Mouse (Mus musculus) testis, adult 2 months (tissue): ENCODE data around the gene Pgr. TPM values are rescaled to one million over a fixed set of nuclear protein-coding genes. Genes with fewer than 3 reads are reported as not detected.
A peak's percentile ranks its signal among the peaks of the same experiment; 100 is the strongest.

Experiments
- H3K27ac ChIP-seq: fragments of 200-500 bp; 2 replicates; pipeline ENCODE4 v1.5.1; 2012; ENCODE audit warnings: low read depth, low read length; ENCODE audit not compliant: control insufficient read depth, insufficient read depth
- H3K27me3 ChIP-seq: fragments of 200-500 bp; 2 replicates; pipeline ENCODE4 v1.6.1; 2012; ENCODE audit warnings: mild to moderate bottlenecking, low read length, moderate library complexity; ENCODE audit not compliant: control insufficient read depth, insufficient read depth
- H3K36me3 ChIP-seq: fragments of 200-500 bp; 2 replicates; pipeline ENCODE4 v1.6.1; 2012; ENCODE audit warnings: mild to moderate bottlenecking, low read length; ENCODE audit not compliant: control insufficient read depth, insufficient read depth
- H3K4me1 ChIP-seq: fragments of 200-500 bp; 2 replicates; pipeline ENCODE4 v1.6.1; 2012; ENCODE audit warnings: low read length; ENCODE audit not compliant: control insufficient read depth, insufficient read depth
- H3K4me3 ChIP-seq: fragments of 200-500 bp; 2 replicates; pipeline ENCODE4 v1.5.1; 2012; ENCODE audit warnings: low read depth, mild to moderate bottlenecking, low read length, moderate library complexity, mixed read lengths; ENCODE audit not compliant: control insufficient read depth
- CTCF ChIP-seq: fragments of 200-500 bp; IDR thresholded peaks from 2 replicates; pipeline ENCODE4 v1.5.1; 2012; ENCODE audit warnings: low read depth, mild to moderate bottlenecking, inconsistent platforms, low read length, moderate library complexity; ENCODE audit not compliant: control insufficient read depth, insufficient read depth, insufficient replicate concordance
- POLR2A ChIP-seq: fragments of 200-500 bp; IDR thresholded peaks from 2 replicates; pipeline ENCODE4 v1.6.1; 2012; ENCODE audit warnings: low read depth, mild to moderate bottlenecking, inconsistent platforms, low read length, moderate library complexity; ENCODE audit not compliant: control insufficient read depth
- polyA plus RNA-seq: library from polyadenylated mRNA; depleted of rRNA; stranded (reverse); fragments of >200 nt; gene quantifications from 2 replicates; pipeline ENCODE4 v1.2.3, GENCODE M21; 2012; rRNA removed

The Pgr gene
- polyA plus RNA-seq = not detected in 2 replicates

DNA sequence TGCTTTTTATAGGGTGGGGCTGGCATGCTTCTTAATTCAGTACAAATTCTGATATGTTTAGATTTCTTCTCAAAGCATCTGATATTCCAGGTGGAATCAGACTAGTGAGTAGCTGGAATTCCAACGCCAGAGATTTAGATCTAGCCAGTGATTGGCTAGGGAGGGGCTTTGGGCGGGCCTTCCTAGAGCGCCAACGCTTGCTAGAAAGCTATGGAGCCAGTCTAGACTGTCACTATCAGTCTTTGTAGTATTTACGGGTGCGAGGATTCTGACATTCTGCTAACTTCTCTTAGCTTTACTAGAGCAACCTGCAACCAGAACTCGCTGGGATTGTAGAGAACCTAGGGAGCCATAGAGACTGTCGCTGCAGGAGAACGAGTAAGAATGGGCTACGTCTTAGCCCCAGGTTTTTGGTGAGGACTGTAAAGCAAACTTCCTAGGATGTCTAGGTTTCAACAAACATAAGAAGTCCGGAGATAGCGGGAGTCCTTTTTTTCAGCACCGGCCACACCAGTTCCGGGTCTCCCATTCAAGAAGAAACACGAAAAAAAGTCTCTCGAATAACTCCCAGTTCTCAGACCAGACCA lies at the start of gene Pgr:
TSS of gene Pgr (plus strand) at position 218 of the 587 bp plus-strand sequence.
- H3K27me3 ChIP-seq = no peaks in the 10 kb centered on the region

DNA sequence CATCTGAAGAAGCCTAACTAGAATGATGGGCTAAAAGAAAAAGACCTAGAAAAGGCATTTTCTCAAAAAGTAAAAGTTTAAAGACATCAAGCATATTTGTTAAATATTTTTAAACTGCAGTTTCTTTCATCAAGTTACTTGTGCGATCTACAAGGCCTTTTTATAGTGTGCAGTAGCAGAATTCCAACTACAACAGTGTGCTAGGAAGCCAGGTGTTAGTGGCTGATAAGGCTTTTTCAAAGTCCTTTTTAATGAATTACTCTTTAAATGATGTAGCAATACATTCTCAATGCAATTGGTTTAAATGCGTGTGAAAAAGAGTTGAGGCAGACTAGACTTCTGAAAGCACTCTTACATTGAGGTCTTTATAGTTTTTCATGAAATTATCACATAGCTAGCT lies 42.2 kb upstream of the Pgr start:
- no peak overlapping the region for H3K4me3 ChIP-seq
- H3K4me1 ChIP-seq = no peaks in the 10 kb centered on the region
- H3K27ac ChIP-seq = no peak overlapping the region
- H3K36me3 ChIP-seq = no peaks in the 10 kb centered on the region
- H3K27me3 ChIP-seq = no peaks in the 10 kb centered on the region
- no peak for TF ChIP-seq POLR2A
- no peak for TF ChIP-seq CTCF

More for the DNA sequence above, at the start of gene Pgr:
- H3K4me1 ChIP-seq = peaks cover 5% of the 10 kb centered on the region; the same call in 1 of the 2 replicates
- H3K4me3 ChIP-seq = peak within 1 kb of the TSS; percentile 2; the same call in 1 of the 2 replicates
- TF ChIP-seq POLR2A (no peak), CTCF (no peak)
- H3K27ac ChIP-seq = no peak within 1 kb of the TSS
- H3K36me3 ChIP-seq = no peaks in the 10 kb centered on the region

DNA sequence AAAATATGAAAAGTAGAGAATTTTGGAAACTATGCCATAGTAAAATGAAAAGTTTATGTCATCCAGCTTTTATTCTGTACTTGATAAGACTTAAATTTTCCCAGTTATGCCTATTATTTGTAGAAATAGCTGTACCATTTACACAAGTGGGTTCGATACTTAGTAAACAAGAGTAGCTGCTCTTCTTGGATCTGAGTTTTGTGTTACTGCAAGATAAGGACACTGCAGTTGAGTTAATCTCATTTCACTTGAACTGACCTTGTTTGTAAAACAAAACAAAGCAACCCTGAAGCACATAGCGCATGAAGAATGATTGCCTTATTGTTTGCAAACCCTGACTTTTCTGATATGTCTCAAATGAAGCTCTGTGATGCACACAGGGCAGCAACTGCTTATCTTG lies 31.1 kb upstream of the Pgr start:
- Histone ChIP-seq H3K4me3 (no peak overlapping the region), H3K4me1 (no peaks in the 10 kb centered on the region), H3K27ac (no peak overlapping the region), H3K36me3 (no peaks in the 10 kb centered on the region), H3K27me3 (no peaks in the 10 kb centered on the region)
- TF ChIP-seq CTCF = no peak
- no peak for TF ChIP-seq POLR2A

DNA sequence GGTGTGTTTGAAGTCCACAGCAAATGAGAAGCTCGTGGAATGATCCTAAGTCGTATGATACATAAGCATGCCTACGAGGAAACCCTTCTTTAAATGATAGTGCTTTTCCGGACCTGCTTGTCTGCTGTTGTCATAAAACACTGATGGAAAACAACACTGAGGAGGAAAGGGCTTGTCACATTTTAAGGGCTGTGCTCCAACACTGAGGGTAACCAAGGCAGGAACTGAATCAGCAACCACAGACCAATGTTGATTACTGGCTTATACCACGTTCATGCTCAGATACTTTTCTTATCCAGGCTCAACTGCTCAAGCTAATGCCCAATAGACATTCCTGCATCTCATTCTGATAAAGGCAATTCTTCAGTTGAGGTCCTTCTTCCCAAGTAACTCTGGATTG lies 4.4 kb upstream of the Pgr start:
- no peak overlapping the region for H3K4me3 ChIP-seq
- no peaks in the 10 kb centered on the region for H3K27me3 ChIP-seq
- peaks cover 2% of the 10 kb centered on the region; the same call in 1 of the 2 replicates for H3K4me1 ChIP-seq
- no peak overlapping the region for H3K27ac ChIP-seq
- TF ChIP-seq CTCF (no peak), POLR2A (no peak)
- H3K36me3 ChIP-seq = no peaks in the 10 kb centered on the region

DNA sequence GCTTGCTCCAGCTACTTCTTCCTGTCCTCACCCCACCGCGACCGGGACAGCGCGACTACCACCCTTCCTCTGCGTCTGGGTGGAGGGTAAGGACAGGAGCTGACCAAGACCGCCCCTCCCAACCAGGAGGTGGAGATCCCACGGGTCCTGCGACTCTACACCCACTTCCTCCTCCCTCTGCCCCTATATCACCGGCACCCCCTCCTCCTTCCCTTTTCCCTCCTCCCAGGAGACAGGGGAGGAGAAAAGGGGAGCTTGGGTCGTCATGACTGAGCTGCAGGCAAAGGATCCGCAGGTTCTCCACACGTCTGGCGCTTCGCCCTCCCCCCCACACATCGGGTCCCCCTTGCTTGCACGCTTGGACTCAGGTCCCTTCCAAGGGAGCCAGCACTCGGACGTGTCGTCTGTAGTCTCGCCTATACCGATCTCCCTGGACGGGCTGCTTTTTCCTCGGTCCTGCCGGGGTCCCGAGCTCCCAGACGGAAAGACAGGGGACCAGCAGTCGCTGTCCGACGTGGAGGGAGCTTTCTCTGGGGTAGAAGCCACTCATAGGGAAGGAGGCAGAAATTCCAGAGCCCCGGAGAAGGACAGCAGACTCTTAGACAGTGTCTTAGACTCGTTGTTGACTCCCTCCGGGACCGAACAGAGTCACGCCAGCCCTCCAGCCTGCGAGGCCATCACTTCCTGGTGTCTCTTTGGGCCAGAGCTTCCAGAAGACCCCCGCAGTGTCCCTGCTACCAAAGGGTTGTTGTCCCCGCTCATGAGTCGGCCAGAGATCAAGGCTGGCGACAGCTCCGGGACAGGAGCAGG lies 775 bp downstream of the Pgr start:
- Histone ChIP-seq H3K27me3 (no peaks in the 10 kb centered on the region), H3K4me1 (peaks cover 5% of the 10 kb centered on the region; the same call in 1 of the 2 replicates), H3K27ac (no peak overlapping the region), H3K36me3 (no peaks in the 10 kb centered on the region), H3K4me3 (peak overlapping the region; percentile 3; the same call in 1 of the 2 replicates)
- no peak for TF ChIP-seq POLR2A
- no peak for TF ChIP-seq CTCF

DNA sequence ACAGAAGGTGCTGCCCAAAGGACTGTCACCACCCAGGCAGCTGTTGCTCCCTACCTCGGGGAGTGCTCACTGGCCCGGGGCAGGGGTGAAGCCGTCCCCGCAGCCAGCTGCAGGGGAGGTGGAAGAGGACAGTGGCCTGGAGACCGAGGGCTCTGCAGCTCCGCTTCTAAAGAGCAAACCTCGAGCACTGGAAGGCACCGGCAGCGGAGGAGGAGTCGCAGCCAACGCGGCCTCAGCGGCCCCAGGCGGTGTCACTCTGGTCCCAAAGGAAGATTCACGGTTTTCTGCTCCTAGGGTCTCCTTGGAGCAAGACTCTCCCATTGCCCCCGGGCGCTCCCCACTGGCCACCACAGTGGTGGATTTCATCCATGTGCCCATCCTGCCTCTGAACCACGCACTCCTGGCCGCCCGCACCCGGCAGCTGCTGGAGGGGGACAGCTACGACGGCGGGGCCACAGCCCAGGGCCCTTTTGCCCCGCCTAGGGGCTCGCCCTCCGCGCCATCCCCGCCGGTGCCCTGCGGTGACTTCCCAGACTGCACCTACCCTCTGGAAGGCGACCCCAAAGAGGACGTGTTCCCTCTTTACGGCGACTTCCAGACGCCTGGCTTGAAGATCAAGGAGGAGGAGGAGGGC lies 1.5 kb downstream of the Pgr start:
- Histone ChIP-seq H3K36me3 (no peaks in the 10 kb centered on the region), H3K27me3 (no peaks in the 10 kb centered on the region), H3K4me1 (peaks cover 5% of the 10 kb centered on the region; the same call in 1 of the 2 replicates), H3K27ac (no peak overlapping the region), H3K4me3 (peak overlapping the region; percentile 14)
- TF ChIP-seq POLR2A = no peak
- no peak for TF ChIP-seq CTCF

DNA sequence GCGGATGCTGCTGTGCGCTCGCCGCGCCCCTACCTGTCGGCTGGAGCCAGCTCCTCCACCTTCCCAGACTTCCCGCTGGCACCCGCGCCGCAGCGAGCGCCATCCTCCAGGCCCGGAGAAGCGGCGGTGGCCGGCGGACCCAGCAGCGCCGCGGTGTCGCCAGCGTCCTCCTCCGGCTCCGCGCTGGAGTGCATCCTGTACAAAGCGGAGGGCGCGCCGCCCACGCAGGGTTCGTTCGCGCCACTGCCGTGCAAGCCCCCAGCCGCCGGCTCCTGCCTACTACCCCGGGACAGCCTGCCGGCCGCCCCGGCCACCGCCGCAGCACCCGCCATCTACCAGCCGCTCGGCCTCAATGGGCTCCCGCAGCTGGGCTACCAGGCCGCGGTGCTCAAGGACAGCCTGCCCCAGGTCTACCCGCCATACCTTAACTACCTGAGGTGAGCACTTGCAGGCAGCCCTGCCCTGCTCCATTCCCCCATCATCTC lies 2.1 kb downstream of the Pgr start:
- Histone ChIP-seq H3K27me3 (no peaks in the 10 kb centered on the region), H3K27ac (no peak overlapping the region)
- TF ChIP-seq POLR2A (no peak), CTCF (no peak)

More for the DNA sequence above, 2.1 kb downstream of the Pgr start:
- no peaks in the 10 kb centered on the region for H3K36me3 ChIP-seq
- H3K4me3 ChIP-seq = peak overlapping the region; percentile 14
- peaks cover 5% of the 10 kb centered on the region; the same call in 1 of the 2 replicates for H3K4me1 ChIP-seq
